Comparison of ENCODE assay signal across 8 mouse cellular contexts in genomic region chr14:57533214-57533613, GRCm38 (mm10). TPM values are rescaled to one million over a fixed set of nuclear protein-coding genes. Genes with fewer than 3 reads are reported as not detected.
DNase-seq lines count a peak whose midpoint lies in the region; ATAC-seq lines count a peak whose summit lies in the region.

No protein-coding gene starts in this region.

- intact Hi-C loops in heart, postnatal 14 days (cut with DNase I) = no loop called here

- ATAC-seq in inflammation-experienced regulatory T-cells, adult 6 months = no peak

- no peak overlapping the region for H3K4me3 ChIP-seq in heart, embryonic 10.5 days

- 31% methylated on average over 3 of the region's 3 CpGs for WGBS in heart, embryonic 10.5 days

- peak; percentile 42 to 79 for DNase-seq in heart, adult 18-20 months
- no peak for DNase-seq in heart, embryonic 10.5 days (ENCODE audit: low spot score)
- peak; percentile 67 for DNase-seq in right cerebral cortex, postnatal 4 days
- no peak for DNase-seq in right cerebral cortex, postnatal 36 days (ENCODE audit: low spot score in 2 of 2)
- peak; percentile 70 for DNase-seq in cerebellum, adult 9-10 months
- peak; percentile 68 to 80 for DNase-seq in heart, postnatal 14 days
- DNase-seq in mesoderm, embryonic 11.5 days (ENCODE audit: low read depth, low spot score) = peak; percentile 58

- H3K4me1 ChIP-seq in heart, embryonic 10.5 days = peaks cover 33% of the 10 kb centered on the region

- H3K27ac ChIP-seq in heart, embryonic 10.5 days = no peak overlapping the region

- peaks cover 43% of the 10 kb centered on the region for H3K27me3 ChIP-seq in heart, embryonic 10.5 days (ENCODE audit: insufficient read depth, poor library complexity, severe bottlenecking)

- no peaks in the 10 kb centered on the region for H3K9me3 ChIP-seq in heart, embryonic 10.5 days

- H3K36me3 ChIP-seq in heart, embryonic 10.5 days = no peaks in the 10 kb centered on the region

RNA-seq across cellular contexts. Expression of gene Il17d, which starts 8.6 kb away (rescaled TPM):
- total RNA-seq in heart, adult 18-20 months (2021) = 1 to 10 TPM; 2.3 to 4.3 TPM
- 0.55 and 1.3 TPM in 2 replicates for polyA plus RNA-seq in heart, embryonic 10.5 days (2016; fragmentation: Nextera tagmentation; extraction: Ambion mirVana)
- total RNA-seq in heart, postnatal 14 days (2021) = 1 to 10 TPM; 4.3 to 6.0 TPM
- not detected for polyA plus RNA-seq in inflammation-experienced regulatory T-cells, adult 6 months (2017; shearing (Covaris generic))

RNA-seq across cellular contexts. Expression of gene Eef1akmt1, which starts 38.2 kb away (rescaled TPM):
- total RNA-seq in heart, adult 18-20 months (2021) = 10 to 100 TPM; 36.6 to 38.3 TPM
- 82.8 and 93.8 TPM in 2 replicates for polyA plus RNA-seq in heart, embryonic 10.5 days (2016; fragmentation: Nextera tagmentation; extraction: Ambion mirVana)
- 10 to 100 TPM; 29.6 to 31.6 TPM for total RNA-seq in heart, postnatal 14 days (2021)
- polyA plus RNA-seq in inflammation-experienced regulatory T-cells, adult 6 months (2017; shearing (Covaris generic)) = 100 to 1,000 TPM in 2 of 3 experiments, 10 to 100 TPM in 1; 90.1 to 134 (median 126) TPM

Comparison
In these comparisons a context has a peak if more than half of its experiments do, and no peak if none do; other contexts are left out.
1. DNase-seq: peak in heart, adult 18-20 months (2 of 2), right cerebral cortex, postnatal 4 days (single experiment), cerebellum, adult 9-10 months (single experiment), heart, postnatal 14 days (2 of 2) and mesoderm, embryonic 11.5 days (single experiment); none in heart, embryonic 10.5 days (single experiment) and right cerebral cortex, postnatal 36 days (0 of 2).